Mouse (Mus musculus) E14TG2a.4 (cell line): ENCODE measurements around the gene Nav3.

Source experiments
- CTCF ChIP-seq: conservative IDR thresholded peaks from 2 replicates; pipeline ENCODE4 v1.5.1; 2014; ENCODE audit warnings: low read length
- POU5F1 ChIP-seq: IDR thresholded peaks from 2 replicates; pipeline ENCODE4 v1.6.1; 2014; ENCODE audit warnings: low read length, borderline replicate concordance

DNA sequence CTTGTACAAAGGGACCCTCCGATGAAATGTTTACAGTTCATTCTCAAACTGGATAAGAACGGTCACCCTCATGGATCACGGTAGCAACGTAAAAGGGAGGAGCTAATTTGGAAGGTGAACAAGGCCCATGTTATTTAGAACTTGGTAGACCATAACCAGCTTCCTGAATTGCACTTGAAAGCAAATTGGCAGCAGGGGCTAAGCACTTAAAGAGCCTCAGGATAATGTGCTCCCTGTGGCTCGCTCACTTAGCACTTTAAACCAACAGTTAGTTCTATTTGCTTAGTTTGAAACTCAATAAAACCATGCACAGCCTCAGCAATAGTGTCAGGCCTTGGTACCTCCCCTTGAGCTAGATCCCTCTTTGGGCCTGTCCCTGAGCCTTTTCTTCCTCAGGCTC, 138.7 kb downstream of the Nav3 start:
- no peak for TF ChIP-seq CTCF
- TF ChIP-seq POU5F1: no peak
